Mouse (Mus musculus) liver, adult 2 months (tissue): ENCODE measurements around the gene Ahdc1. TPM values are rescaled to one million over a fixed set of nuclear protein-coding genes. Genes with fewer than 3 reads are reported as not detected.

Experiments
- DNase-seq: peaks from one replicate; pipeline ENCODE4 v3.0.0-alpha.2; 2011; ENCODE audit warnings: low read depth, low spot score; ENCODE audit errors: extremely low read depth
- H3K27ac ChIP-seq: fragments of 200-500 bp; replicated peaks from 2 replicates; pipeline ENCODE4 v1.5.1; 2012; ENCODE audit warnings: low read depth, mild to moderate bottlenecking, control low read depth, inconsistent platforms, low read length; ENCODE audit not compliant: insufficient read depth
- H3K27me3 ChIP-seq: fragments of 200-500 bp; 2 replicates; pipeline ENCODE4 v1.6.1; 2012; ENCODE audit warnings: mild to moderate bottlenecking, moderate library complexity, low read length, inconsistent platforms; ENCODE audit not compliant: control insufficient read depth, insufficient read depth
- H3K36me3 ChIP-seq: fragments of 200-500 bp; 2 replicates; pipeline ENCODE4 v1.6.1; 2012; ENCODE audit warnings: low read length, inconsistent platforms; ENCODE audit not compliant: control insufficient read depth, insufficient read depth
- H3K4me1 ChIP-seq: fragments of 200-500 bp; 2 replicates; pipeline ENCODE4 v1.6.1; 2011; ENCODE audit warnings: low read length; ENCODE audit not compliant: control insufficient read depth, insufficient read depth
- H3K4me3 ChIP-seq: fragments of 200-500 bp; 2 replicates; pipeline ENCODE4 v1.5.1; 2011; ENCODE audit warnings: low read depth, mild to moderate bottlenecking, control low read depth, low read length, moderate library complexity; ENCODE audit not compliant: insufficient read depth
- H3K79me2 ChIP-seq: fragments of 200-500 bp; 2 replicates; pipeline ENCODE4 v1.6.1; 2012; ENCODE audit warnings: inconsistent platforms, mild to moderate bottlenecking, low read length, moderate library complexity; ENCODE audit not compliant: control insufficient read depth, insufficient read depth
- H3K9ac ChIP-seq: fragments of 200-500 bp; 2 replicates; pipeline ENCODE4 v1.6.1; 2012; ENCODE audit warnings: low read depth, mild to moderate bottlenecking, control low read depth, inconsistent platforms, low read length
- CTCF ChIP-seq: fragments of 200-500 bp; IDR thresholded peaks from 2 replicates; pipeline ENCODE4 v1.5.1; 2011; ENCODE audit warnings: low read depth, low read length, control low read depth
- POLR2A ChIP-seq: fragments of 200-500 bp; IDR thresholded peaks from 2 replicates; pipeline ENCODE4 v1.6.1; 2011; ENCODE audit warnings: low read length, control low read depth; ENCODE audit not compliant: insufficient read depth; ENCODE audit errors: extremely low read depth
- WGBS: fragments of 180-500 bp; shearing (Covaris S2); methylation state at CpG from one replicate; pipeline ENCODE4 v1.1.7; 2018; 5-methylcytosine and 5-hydroxymethylcytosine counted together
- polyA plus RNA-seq: library from polyadenylated mRNA; depleted of rRNA; stranded (reverse); fragments of >200 nt; gene quantifications from 2 replicates; pipeline ENCODE4 v1.2.3, GENCODE M21; 2012
- total RNA-seq: library from RNA; depleted of rRNA; stranded (reverse); fragments of >200 nt; gene quantifications from 2 replicates; pipeline ENCODE4 v1.2.3, GENCODE M21; 2014

Ahdc1 gene
- total and polyA plus RNA-seq, 2 experiments, result 2.4 to 8.7 TPM

- Histone ChIP-seq H3K36me3 (no peaks in the 10 kb centered on the region; the same call in 1 of the 2 replicates), H3K9ac (peak overlapping the region; percentile 45), H3K4me3 (peak overlapping the region; percentile 51), H3K79me2 (peaks cover 10% of the 10 kb centered on the region), H3K4me1 (peaks cover 20% of the 10 kb centered on the region), H3K27me3 (no peaks in the 10 kb centered on the region), H3K27ac (peak overlapping the region; percentile 42)
- TF ChIP-seq POLR2A (peak; percentile 54), CTCF (peak; percentile 85)
- WGBS, result 1% methylated on average over 15 of the region's 15 CpGs
- peak; percentile 93 for DNase-seq
Observed at GRCm38 (mm10) chr4:133056069-133056890, 45.2 kb downstream of the Ahdc1 start.

- DNase-seq, result peak; percentile 75
Observed at GRCm38 (mm10) chr4:133057389-133058122, 46.5 kb downstream of the Ahdc1 start.

GRCm38 (mm10) chr4:133058123-133058453 is 47.0 kb downstream of the Ahdc1 start:
- WGBS, result 82% methylated on average over 4 of the region's 4 CpGs
- Histone ChIP-seq H3K4me3 (no peak overlapping the region), H3K27ac (peak overlapping the region; percentile 43), H3K27me3 (no peaks in the 10 kb centered on the region), H3K79me2 (no peaks in the 10 kb centered on the region), H3K9ac (no peak overlapping the region), H3K4me1 (peaks cover 20% of the 10 kb centered on the region), H3K36me3 (peaks cover 4% of the 10 kb centered on the region; the same call in 1 of the 2 replicates)
- DNase-seq, result no peak
- TF ChIP-seq CTCF, result no peak
- no peak for TF ChIP-seq POLR2A

More at GRCm38 (mm10) chr4:133057389-133058122, 46.5 kb downstream of the Ahdc1 start:
- no peaks in the 10 kb centered on the region for H3K27me3 ChIP-seq
- peak overlapping the region; percentile 43 for H3K27ac ChIP-seq
- no peak for TF ChIP-seq CTCF
- no peak for TF ChIP-seq POLR2A
- H3K9ac ChIP-seq, result peak overlapping the region; percentile 29
- peaks cover 20% of the 10 kb centered on the region for H3K4me1 ChIP-seq
- WGBS, result 32% methylated on average over 7 of the region's 7 CpGs
- H3K36me3 ChIP-seq, result peaks cover 4% of the 10 kb centered on the region; the same call in 1 of the 2 replicates
- H3K4me3 ChIP-seq, result no peak overlapping the region
- H3K79me2 ChIP-seq, result no peaks in the 10 kb centered on the region

- Histone ChIP-seq H3K4me1 (peaks cover 20% of the 10 kb centered on the region), H3K79me2 (no peaks in the 10 kb centered on the region), H3K4me3 (no peak overlapping the region), H3K36me3 (peaks cover 4% of the 10 kb centered on the region; the same call in 1 of the 2 replicates), H3K27me3 (no peaks in the 10 kb centered on the region), H3K27ac (no peak overlapping the region), H3K9ac (no peak overlapping the region)
- 87% methylated on average over 11 of the region's 11 CpGs for WGBS
- no peak for TF ChIP-seq CTCF
- TF ChIP-seq POLR2A, result no peak
- no peak for DNase-seq
Observed at GRCm38 (mm10) chr4:133058513-133059480, 47.7 kb downstream of the Ahdc1 start.

- 85% methylated on average over 11 of the region's 11 CpGs for WGBS
- peaks cover 4% of the 10 kb centered on the region; the same call in 1 of the 2 replicates for H3K36me3 ChIP-seq
Observed at GRCm38 (mm10) chr4:133060702-133061101, 49.6 kb downstream of the Ahdc1 start.

More at GRCm38 (mm10) chr4:133060702-133061101, 49.6 kb downstream of the Ahdc1 start:
- H3K79me2 ChIP-seq, result peaks cover 3% of the 10 kb centered on the region; the same call in 1 of the 2 replicates
- H3K9ac ChIP-seq, result no peak overlapping the region
- DNase-seq, result no peak
- no peaks in the 10 kb centered on the region for H3K27me3 ChIP-seq
- H3K4me3 ChIP-seq, result no peak overlapping the region
- H3K4me1 ChIP-seq, result peaks cover 21% of the 10 kb centered on the region
- H3K27ac ChIP-seq, result no peak overlapping the region
- no peak for TF ChIP-seq CTCF
- TF ChIP-seq POLR2A, result no peak
